Mouse (Mus musculus): Measurements from ENCODE around the gene Rapgef6. TPM values are rescaled to one million over a fixed set of nuclear protein-coding genes. Genes with fewer than 3 reads are reported as not detected.
"Not testable (repeated sequence)": the region's sequence is repeated elsewhere in the genome, so short reads cannot be mapped to it uniquely, and the experiment has no call there.

The Rapgef6 gene
- polyA plus RNA-seq, 1 experiment from 2014 or later: 30.7 TPM

DNA sequence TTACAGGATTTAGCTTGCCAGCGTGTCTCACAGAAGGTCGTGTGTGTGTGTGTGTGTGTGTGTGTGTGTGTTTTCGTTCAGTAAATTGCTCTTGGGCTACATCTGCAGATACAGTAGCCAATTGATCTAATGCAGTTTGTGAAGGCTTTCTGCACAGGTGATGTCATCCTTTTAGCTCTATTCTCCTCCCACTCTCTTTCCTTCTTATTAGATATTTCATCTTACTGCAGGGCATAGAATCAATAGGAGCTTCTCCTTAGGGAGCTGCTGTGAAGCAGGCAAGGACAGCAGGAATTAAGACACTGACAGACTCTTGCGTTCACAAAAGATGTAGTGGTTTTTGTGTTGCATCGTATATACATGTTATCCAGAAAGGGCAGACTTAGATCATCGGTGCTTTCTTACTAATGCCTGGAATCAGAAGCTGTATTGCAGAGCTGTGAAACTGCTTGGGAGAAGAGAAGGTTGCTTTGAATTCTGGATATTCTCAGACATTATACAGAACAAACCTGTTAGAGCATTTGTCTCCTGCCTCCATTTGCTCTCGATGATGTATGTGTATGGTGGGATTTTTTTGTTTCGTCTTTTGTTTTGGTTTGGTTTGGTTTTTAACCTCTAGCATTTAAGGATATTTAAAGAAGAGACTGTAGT, 73.4 kb downstream of the Rapgef6 start:
- Histone ChIP-seq H3K9me3 (replicated peaks; ENCODE audit: control insufficient read depth, low read length) (no peaks in the 10 kb centered on the region), H3K27me3 (ENCODE audit: control insufficient read depth, insufficient read depth, low read length) (no peaks in the 10 kb centered on the region), H3K4me3 (ENCODE audit: low read length) (no peak overlapping the region), H3K4me1 (ENCODE audit: control insufficient read depth, insufficient read depth, low read length) (peaks cover 9% of the 10 kb centered on the region), H3K4me2 (ENCODE audit: low read depth, low read length) (no peak overlapping the region), H3K9ac (ENCODE audit: low read length) (no peak overlapping the region), H3K27ac (ENCODE audit: low read length) (no peak overlapping the region), H3K36me3 (ENCODE audit: control insufficient read depth, insufficient read depth) (no peaks in the 10 kb centered on the region)
- no peak for ATAC-seq (replicated peaks; ENCODE audit: extremely low read depth, insufficient read depth, low FRiP score)
- WGBS: 83% methylated on average over 8 of the region's 8 CpGs

DNA sequence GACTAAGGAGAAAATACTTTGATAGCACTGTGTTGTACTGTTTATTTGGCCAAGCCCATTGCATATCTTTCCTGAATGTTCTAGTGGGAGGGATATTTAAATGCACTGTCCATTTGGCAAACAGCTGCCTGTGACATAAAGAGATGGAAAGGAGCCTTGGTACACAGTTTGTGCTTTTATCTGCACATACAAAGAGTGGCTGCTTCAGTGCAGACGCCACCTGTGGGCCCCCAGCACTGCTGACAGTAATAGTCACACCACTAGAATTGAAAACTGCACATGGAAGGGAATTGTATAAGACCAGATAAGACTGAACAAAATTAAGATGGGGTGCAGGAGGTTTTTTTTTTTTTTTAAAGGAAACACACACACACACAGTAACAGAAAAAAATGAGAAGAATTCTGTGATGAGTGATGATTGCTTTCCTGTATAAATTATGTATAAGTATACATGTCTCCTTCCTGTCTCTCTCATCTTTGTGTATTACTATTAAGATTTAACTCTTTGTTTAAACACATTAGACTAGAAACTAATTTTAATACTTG, 75.3 kb downstream of the Rapgef6 start:
- 29% methylated on average over 1 of the region's 1 CpGs for WGBS
- H3K27me3 ChIP-seq (ENCODE audit: control insufficient read depth, insufficient read depth, low read length): no peaks in the 10 kb centered on the region
- no peak overlapping the region for H3K4me3 ChIP-seq (ENCODE audit: low read length)
- no peaks in the 10 kb centered on the region for H3K9me3 ChIP-seq (replicated peaks; ENCODE audit: control insufficient read depth, low read length)
- H3K9ac ChIP-seq (ENCODE audit: low read length): no peak overlapping the region
- peaks cover 4% of the 10 kb centered on the region for H3K4me1 ChIP-seq (ENCODE audit: control insufficient read depth, insufficient read depth, low read length)
- H3K36me3 ChIP-seq (ENCODE audit: control insufficient read depth, insufficient read depth): no peaks in the 10 kb centered on the region
- ATAC-seq (replicated peaks; ENCODE audit: extremely low read depth, insufficient read depth, low FRiP score): no peak
- no peak overlapping the region for H3K4me2 ChIP-seq (ENCODE audit: low read depth, low read length)
- no peak overlapping the region for H3K27ac ChIP-seq (ENCODE audit: low read length)

DNA sequence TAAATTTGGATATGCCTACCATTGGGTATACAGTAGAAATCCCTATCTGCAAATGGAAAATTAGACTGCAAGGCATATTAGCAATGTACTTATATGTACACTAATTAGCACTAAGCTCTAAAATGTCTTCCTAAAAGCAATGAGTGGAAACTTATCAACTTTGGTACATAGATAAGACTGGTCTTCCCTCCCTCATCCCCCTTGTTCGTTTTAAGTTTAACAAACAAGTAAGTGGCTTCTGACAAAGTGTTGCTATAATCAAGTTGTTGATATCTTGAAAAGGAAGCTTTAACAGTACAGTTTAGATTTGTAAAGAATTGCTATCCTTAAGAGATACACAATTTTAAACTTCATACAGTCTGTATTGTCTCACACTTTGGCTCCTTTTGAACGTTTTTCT, 78.5 kb downstream of the Rapgef6 start:
- ATAC-seq (replicated peaks; ENCODE audit: extremely low read depth, insufficient read depth, low FRiP score): no peak
- Histone ChIP-seq H3K9ac (ENCODE audit: low read length) (no peak overlapping the region), H3K27me3 (ENCODE audit: control insufficient read depth, insufficient read depth, low read length) (no peaks in the 10 kb centered on the region), H3K4me1 (ENCODE audit: control insufficient read depth, insufficient read depth, low read length) (peaks cover 4% of the 10 kb centered on the region; the same call in 1 of the 2 replicates), H3K4me2 (ENCODE audit: low read depth, low read length) (no peak overlapping the region), H3K27ac (ENCODE audit: low read length) (no peak overlapping the region), H3K36me3 (ENCODE audit: control insufficient read depth, insufficient read depth) (no peaks in the 10 kb centered on the region), H3K9me3 (replicated peaks; ENCODE audit: control insufficient read depth, low read length) (no peaks in the 10 kb centered on the region), H3K4me3 (ENCODE audit: low read length) (no peak overlapping the region)
- 65% methylated on average over 2 of the region's 2 CpGs for WGBS

DNA sequence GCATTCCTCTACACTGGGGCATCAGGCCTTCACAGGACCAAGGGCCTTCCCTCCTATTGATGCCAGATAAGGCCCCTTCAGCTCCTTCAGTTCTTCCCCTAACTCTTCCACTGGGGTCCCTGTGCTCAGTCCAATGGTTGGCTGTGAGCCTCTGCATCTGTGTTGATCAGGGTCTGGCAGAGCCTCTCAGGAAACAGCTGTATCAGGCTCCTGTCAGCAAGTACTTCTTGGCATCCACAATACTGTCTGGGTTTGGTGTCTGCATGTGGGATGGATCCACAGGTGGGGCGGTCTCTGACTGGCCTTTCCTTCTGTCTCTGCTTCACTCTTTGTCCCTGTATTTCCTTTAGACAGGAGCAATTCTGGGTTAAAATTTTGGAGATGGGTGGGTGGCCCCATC, 80.1 kb downstream of the Rapgef6 start:
- not testable (repeated sequence) for H3K36me3 ChIP-seq (ENCODE audit: control insufficient read depth, insufficient read depth); H3K4me1 ChIP-seq (ENCODE audit: control insufficient read depth, insufficient read depth, low read length); H3K9ac ChIP-seq (ENCODE audit: low read length); H3K27me3 ChIP-seq (ENCODE audit: control insufficient read depth, insufficient read depth, low read length); H3K27ac ChIP-seq (ENCODE audit: low read length); ATAC-seq (replicated peaks; ENCODE audit: extremely low read depth, insufficient read depth, low FRiP score); H3K9me3 ChIP-seq (replicated peaks; ENCODE audit: control insufficient read depth, low read length); H3K4me2 ChIP-seq (ENCODE audit: low read depth, low read length); H3K4me3 ChIP-seq (ENCODE audit: low read length)
- WGBS: 70% methylated on average over 1 of the region's 1 CpGs

DNA sequence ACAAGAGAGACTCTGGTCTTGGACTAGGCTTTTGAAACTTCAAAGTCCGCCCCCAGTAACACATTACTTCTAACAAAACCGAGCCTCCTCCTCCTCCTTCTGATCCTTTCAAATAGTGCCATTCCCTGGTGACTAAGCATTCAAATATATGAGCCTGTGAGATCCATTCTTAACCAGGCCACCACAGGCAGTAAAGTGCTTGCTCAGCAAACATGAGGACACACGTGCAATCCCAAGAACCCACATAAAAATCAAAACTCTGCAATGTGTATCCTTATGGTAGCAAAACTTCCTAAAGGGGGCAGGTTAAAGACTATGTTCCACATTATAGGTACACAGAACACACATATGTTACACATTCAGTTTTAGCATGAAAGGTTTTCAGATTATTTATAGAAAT, 81.8 kb downstream of the Rapgef6 start:
- Histone ChIP-seq H3K36me3 (ENCODE audit: control insufficient read depth, insufficient read depth) (no peaks in the 10 kb centered on the region), H3K4me3 (ENCODE audit: low read length) (no peak overlapping the region), H3K4me2 (ENCODE audit: low read depth, low read length) (no peak overlapping the region), H3K4me1 (ENCODE audit: control insufficient read depth, insufficient read depth, low read length) (peaks cover 2% of the 10 kb centered on the region; the same call in 1 of the 2 replicates), H3K9me3 (replicated peaks; ENCODE audit: control insufficient read depth, low read length) (no peaks in the 10 kb centered on the region), H3K27me3 (ENCODE audit: control insufficient read depth, insufficient read depth, low read length) (no peaks in the 10 kb centered on the region), H3K27ac (ENCODE audit: low read length) (no peak overlapping the region), H3K9ac (ENCODE audit: low read length) (no peak overlapping the region)
- ATAC-seq (replicated peaks; ENCODE audit: extremely low read depth, insufficient read depth, low FRiP score): no peak
- 78% methylated on average over 3 of the region's 3 CpGs for WGBS

DNA sequence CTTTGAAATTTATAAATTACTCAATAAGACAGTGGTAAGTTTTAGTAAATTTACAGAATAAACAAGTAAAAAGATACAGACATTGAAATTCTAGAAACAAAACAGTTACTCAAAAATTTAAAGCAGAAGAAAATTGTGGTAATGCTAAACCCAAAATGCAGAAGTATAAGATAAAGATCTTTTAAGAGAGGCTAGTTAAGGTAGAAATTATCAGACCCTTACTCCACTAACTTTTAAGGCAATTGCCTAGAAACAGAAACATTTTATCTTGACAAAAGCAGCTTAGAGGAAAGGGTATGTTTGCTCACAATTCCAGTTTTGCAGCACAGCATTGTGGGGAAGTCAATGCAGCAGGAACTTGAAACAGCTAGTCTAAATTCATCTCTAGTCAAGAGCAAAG, 91.0 kb downstream of the Rapgef6 start:
- Histone ChIP-seq H3K27me3 (ENCODE audit: control insufficient read depth, insufficient read depth, low read length) (no peaks in the 10 kb centered on the region), H3K4me3 (ENCODE audit: low read length) (no peak overlapping the region), H3K4me2 (ENCODE audit: low read depth, low read length) (no peak overlapping the region), H3K9ac (ENCODE audit: low read length) (no peak overlapping the region), H3K9me3 (replicated peaks; ENCODE audit: control insufficient read depth, low read length) (no peaks in the 10 kb centered on the region), H3K36me3 (ENCODE audit: control insufficient read depth, insufficient read depth) (no peaks in the 10 kb centered on the region), H3K4me1 (ENCODE audit: control insufficient read depth, insufficient read depth, low read length) (no peaks in the 10 kb centered on the region), H3K27ac (ENCODE audit: low read length) (no peak overlapping the region)
- no peak for ATAC-seq (replicated peaks; ENCODE audit: extremely low read depth, insufficient read depth, low FRiP score)

DNA sequence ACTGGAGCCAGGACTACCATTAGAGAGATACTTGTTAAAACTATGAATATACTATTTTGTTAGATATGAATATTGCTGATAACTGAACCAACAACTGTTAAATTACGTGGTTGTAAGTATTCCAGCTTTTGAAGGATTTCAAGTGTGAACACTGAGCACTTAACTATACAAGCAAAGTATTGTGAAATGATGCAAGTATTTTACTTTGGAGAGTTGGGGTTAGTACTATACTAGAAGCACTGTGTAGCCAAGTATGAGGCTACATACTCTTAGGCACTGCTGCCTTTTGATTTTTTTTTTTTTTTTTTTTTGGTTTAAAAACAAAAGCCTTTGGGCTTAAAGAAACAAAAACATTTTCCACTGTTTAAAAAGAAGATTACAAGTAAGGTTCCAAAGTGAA, 91.9 kb downstream of the Rapgef6 start:
- Histone ChIP-seq H3K4me3 (ENCODE audit: low read length) (no peak overlapping the region), H3K27me3 (ENCODE audit: control insufficient read depth, insufficient read depth, low read length) (no peaks in the 10 kb centered on the region), H3K27ac (ENCODE audit: low read length) (no peak overlapping the region), H3K36me3 (ENCODE audit: control insufficient read depth, insufficient read depth) (no peaks in the 10 kb centered on the region), H3K4me1 (ENCODE audit: control insufficient read depth, insufficient read depth, low read length) (no peaks in the 10 kb centered on the region), H3K4me2 (ENCODE audit: low read depth, low read length) (no peak overlapping the region), H3K9ac (ENCODE audit: low read length) (no peak overlapping the region), H3K9me3 (replicated peaks; ENCODE audit: control insufficient read depth, low read length) (no peaks in the 10 kb centered on the region)
- no peak for ATAC-seq (replicated peaks; ENCODE audit: extremely low read depth, insufficient read depth, low FRiP score)
- 77% methylated on average over 1 of the region's 1 CpGs for WGBS

DNA sequence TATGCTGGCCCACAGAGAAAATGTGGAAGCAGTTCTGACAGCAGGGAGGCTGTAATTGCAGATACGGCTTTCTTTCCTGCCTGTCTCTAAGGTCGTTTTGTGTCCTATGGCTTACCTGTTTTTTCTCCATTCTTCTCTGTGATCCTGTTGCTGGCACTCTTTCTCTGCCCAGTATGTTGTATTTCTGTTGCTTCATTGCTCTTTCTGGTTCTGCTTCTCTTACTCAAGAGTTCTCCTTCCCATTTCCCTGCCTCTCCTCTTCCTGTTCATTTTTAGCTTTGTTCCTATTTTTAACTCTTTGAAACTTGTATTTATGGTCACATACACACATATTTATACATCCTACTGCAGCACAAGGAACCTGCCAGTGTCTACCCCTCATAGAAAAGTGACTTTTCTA, 96.2 kb downstream of the Rapgef6 start:
- Histone ChIP-seq H3K9ac (ENCODE audit: low read length) (no peak overlapping the region), H3K4me1 (ENCODE audit: control insufficient read depth, insufficient read depth, low read length) (no peaks in the 10 kb centered on the region), H3K9me3 (replicated peaks; ENCODE audit: control insufficient read depth, low read length) (no peaks in the 10 kb centered on the region), H3K27me3 (ENCODE audit: control insufficient read depth, insufficient read depth, low read length) (no peaks in the 10 kb centered on the region), H3K4me2 (ENCODE audit: low read depth, low read length) (no peak overlapping the region), H3K27ac (ENCODE audit: low read length) (no peak overlapping the region), H3K36me3 (ENCODE audit: control insufficient read depth, insufficient read depth) (peaks cover 7% of the 10 kb centered on the region; the same call in 1 of the 2 replicates), H3K4me3 (ENCODE audit: low read length) (no peak overlapping the region)
- WGBS: 47% methylated on average over 2 of the region's 2 CpGs
- ATAC-seq (replicated peaks; ENCODE audit: extremely low read depth, insufficient read depth, low FRiP score): no peak

DNA sequence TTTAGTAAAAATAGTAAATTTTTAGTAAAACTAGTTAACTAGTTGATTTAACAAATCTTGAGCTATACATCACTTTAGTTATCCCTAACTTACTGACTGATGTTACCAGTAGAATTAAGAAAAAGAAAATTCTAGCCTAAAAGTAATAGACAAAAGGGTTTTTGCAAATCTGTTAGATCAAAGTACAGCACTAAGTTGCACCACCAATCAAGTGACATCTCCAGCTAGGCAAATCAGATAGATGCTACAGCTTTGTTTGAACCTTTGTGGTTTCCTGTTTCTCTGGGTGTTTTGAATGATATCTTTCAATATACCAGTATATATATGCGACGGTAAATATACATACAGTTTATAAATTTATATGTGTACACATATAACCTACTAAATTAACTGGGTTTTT, 99.1 kb downstream of the Rapgef6 start:
- no peaks in the 10 kb centered on the region for H3K4me1 ChIP-seq (ENCODE audit: control insufficient read depth, insufficient read depth, low read length)
- H3K27ac ChIP-seq (ENCODE audit: low read length): no peak overlapping the region
- WGBS: 89% methylated on average over 2 of the region's 2 CpGs
- no peaks in the 10 kb centered on the region for H3K9me3 ChIP-seq (replicated peaks; ENCODE audit: control insufficient read depth, low read length)
- H3K4me2 ChIP-seq (ENCODE audit: low read depth, low read length): no peak overlapping the region
- peaks cover 7% of the 10 kb centered on the region; the same call in 1 of the 2 replicates for H3K36me3 ChIP-seq (ENCODE audit: control insufficient read depth, insufficient read depth)
- H3K9ac ChIP-seq (ENCODE audit: low read length): no peak overlapping the region
- no peak overlapping the region for H3K4me3 ChIP-seq (ENCODE audit: low read length)
- no peaks in the 10 kb centered on the region for H3K27me3 ChIP-seq (ENCODE audit: control insufficient read depth, insufficient read depth, low read length)
- no peak for ATAC-seq (replicated peaks; ENCODE audit: extremely low read depth, insufficient read depth, low FRiP score)
